Mouse (Mus musculus) c-Kit-positive CD71-positive TER-119-negative erythroid progenitor cells, embryonic 14.5 days (primary cell): ENCODE data around the gene Acot6.

Experiments used
- DNase-seq: peaks from one replicate; pipeline ENCODE4 v3.0.0-alpha.2; 2013; ENCODE audit warnings: low read depth

Gene Acot6

GRCm38 (mm10) chr12:84152352-84153190, 52.1 kb downstream of the Acot6 start:
- DNase-seq: peak; percentile 49

GRCm38 (mm10) chr12:84153414-84153813, 53.0 kb downstream of the Acot6 start:
- no peak for DNase-seq

GRCm38 (mm10) chr12:84154786-84155522, 54.5 kb downstream of the Acot6 start:
- no peak for DNase-seq

GRCm38 (mm10) chr12:84155523-84155871, 55.0 kb downstream of the Acot6 start:
- DNase-seq: no peak

- DNase-seq: no peak
These were observed 55.8 kb downstream of the Acot6 start for GRCm38 (mm10) chr12:84156210-84156609.

- DNase-seq: no peak
These were observed 57.7 kb downstream of the Acot6 start for GRCm38 (mm10) chr12:84158156-84158555.

GRCm38 (mm10) chr12:84160491-84160890, 60.0 kb downstream of the Acot6 start:
- DNase-seq: no peak
